Mouse (Mus musculus): ENCODE results near the gene Brox. TPM values are rescaled to one million over a fixed set of nuclear protein-coding genes. Genes with fewer than 3 reads are reported as not detected.
"Not testable (repeated sequence)": the region's sequence is repeated elsewhere in the genome, so short reads cannot be mapped to it uniquely, and the experiment has no call there.

The Brox gene
- total RNA-seq (2021): 10 to 100 TPM; 49.3 to 51.3 TPM

GRCm38 (mm10) chr1:183296877-183297383 is at the start of gene Brox:
Brox (minus strand) TSS chr1:183297269.
- intact Hi-C loops (cut with DNase I): no loop called here
- DNase-seq (ENCODE audit: low spot score in 2 of 2): peak; percentile 94 to 95

DNA sequence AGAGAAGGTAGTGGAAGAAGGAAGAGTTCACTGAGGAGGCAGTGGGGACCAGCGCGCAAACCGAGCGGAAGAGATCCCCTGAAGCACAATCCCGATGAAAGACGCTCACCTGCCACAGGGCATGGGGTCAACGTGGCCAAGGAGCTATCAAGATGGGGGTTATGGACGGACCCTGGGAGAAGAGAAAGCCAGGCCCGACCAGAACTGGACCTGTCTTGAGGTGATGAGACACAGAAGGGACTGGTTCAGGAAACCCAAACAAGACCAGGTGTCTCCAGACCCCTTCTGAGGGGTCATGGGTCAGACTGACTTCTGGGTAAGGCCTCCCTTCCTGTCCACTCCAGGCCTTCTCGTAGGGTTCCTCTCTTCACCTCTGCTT is 48.7 kb upstream of the Brox start:
- intact Hi-C loops (cut with DNase I): loop anchor here (2.0 kb wide), 2 partner anchors 23 to 43 kb away; partner anchors contain the start of genes Mia3 and Taf1a
- peak in 1 of 2 experiments; percentile 7 for DNase-seq (ENCODE audit: low spot score in 2 of 2)

GRCm38 (mm10) chr1:183344886-183345816 is 48.1 kb upstream of the Brox start:
- intact Hi-C loops (cut with DNase I): loop anchor here (2.0 kb wide), 2 partner anchors 24 to 44 kb away; partner anchors contain the start of genes Mia3 and Taf1a
- DNase-seq (ENCODE audit: low spot score in 2 of 2): peak; percentile 86 to 92

DNA sequence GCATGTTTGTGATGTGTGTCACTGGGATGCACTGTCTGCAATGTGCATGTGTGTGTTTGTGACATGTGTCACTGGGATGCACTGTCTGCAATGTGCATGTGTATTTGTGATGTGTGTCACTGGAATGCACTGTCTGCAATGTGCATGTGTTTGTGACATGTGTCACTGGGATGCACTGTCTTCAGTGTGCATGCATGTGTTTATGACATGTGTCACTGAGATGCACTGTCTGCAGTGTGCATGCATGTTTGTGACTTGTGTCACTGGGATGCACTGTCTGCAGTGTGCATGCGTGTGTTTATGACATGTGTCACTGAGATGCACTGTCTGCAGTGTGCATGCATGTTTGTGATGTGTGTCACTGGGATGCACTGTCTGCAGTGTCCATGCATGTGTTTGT is 45.8 kb upstream of the Brox start:
- intact Hi-C loops (cut with DNase I); DNase-seq (ENCODE audit: low spot score in 2 of 2): not testable (repeated sequence)

- DNase-seq (ENCODE audit: low spot score in 2 of 2): no peak
- intact Hi-C loops (cut with DNase I): loop anchor here (5.0 kb wide), 1 partner anchor 45 kb away; no protein-coding TSS in a partner anchor
Observed at GRCm38 (mm10) chr1:183327171-183327570, 30.1 kb upstream of the Brox start.

DNA sequence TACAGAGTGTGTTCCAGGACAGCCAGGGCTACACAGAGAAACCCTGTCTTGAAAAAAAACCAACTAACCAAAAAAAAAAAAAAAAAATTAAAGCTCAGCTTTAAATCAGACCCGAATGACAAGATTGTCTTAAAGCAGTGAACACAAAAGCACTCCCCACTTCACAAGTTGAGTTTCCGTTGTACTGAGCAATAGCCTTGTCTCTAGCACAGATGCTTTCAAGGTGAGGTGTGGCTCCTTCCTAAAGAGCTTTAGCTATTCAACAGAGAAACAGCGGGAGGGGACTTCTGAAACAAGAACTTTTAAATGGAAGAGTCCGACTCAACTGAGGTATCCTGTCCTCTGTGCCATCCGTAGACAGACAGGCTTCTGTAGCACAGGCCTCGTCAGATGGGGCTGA is 27.4 kb upstream of the Brox start:
- intact Hi-C loops (cut with DNase I): no loop called here
- DNase-seq (ENCODE audit: low spot score in 2 of 2): no peak

DNA sequence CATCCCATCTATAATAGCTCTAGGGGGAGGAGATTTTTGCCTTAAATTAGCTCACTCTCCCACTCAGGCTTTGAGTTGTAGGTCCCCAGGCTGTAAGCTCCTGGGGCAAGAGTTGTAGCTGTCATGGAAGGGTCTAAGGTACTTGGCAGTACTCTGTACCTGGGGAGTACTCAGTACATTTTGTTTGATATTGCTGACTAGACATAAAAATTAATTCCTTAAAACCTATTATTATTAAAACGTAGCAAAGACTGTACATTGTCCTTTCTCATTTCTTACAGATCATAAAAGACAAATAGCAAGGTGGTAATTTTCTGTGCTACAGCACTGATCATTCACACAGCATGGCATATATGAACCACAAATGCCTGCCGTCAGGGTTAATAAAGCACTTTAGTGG is 26.9 kb upstream of the Brox start:
- DNase-seq (ENCODE audit: low spot score in 2 of 2): no peak
- intact Hi-C loops (cut with DNase I): no loop called here

GRCm38 (mm10) chr1:183322496-183322895 is 25.4 kb upstream of the Brox start:
- DNase-seq (ENCODE audit: low spot score in 2 of 2); intact Hi-C loops (cut with DNase I): not testable (repeated sequence)

GRCm38 (mm10) chr1:183320708-183321107 is 23.6 kb upstream of the Brox start:
- intact Hi-C loops (cut with DNase I): no loop called here
- DNase-seq (ENCODE audit: low spot score in 2 of 2): no peak

DNA sequence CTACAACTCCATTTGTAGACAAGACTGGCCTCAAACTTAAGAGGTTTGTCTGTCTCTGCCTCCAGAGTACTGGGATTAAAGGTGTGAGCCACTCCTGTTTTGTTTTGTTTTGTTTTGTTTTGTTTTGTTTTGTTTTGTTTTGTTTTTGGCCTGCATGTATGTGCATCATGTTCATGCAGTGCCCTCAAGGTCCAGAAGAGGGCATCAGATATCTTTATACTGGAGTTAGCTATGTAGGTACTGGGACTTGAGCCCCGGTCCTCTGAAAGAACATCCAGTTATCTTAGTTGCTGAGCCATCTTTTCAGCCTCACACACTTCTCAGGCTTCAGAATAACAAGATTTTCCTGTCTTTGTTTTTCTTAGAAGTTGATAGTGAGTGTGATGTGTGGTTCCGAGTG is 18.7 kb upstream of the Brox start:
- intact Hi-C loops (cut with DNase I): no loop called here
- DNase-seq (ENCODE audit: low spot score in 2 of 2): no peak

GRCm38 (mm10) chr1:183312076-183312475 is 15.0 kb upstream of the Brox start:
- intact Hi-C loops (cut with DNase I): no loop called here
- DNase-seq (ENCODE audit: low spot score in 2 of 2): no peak

DNA sequence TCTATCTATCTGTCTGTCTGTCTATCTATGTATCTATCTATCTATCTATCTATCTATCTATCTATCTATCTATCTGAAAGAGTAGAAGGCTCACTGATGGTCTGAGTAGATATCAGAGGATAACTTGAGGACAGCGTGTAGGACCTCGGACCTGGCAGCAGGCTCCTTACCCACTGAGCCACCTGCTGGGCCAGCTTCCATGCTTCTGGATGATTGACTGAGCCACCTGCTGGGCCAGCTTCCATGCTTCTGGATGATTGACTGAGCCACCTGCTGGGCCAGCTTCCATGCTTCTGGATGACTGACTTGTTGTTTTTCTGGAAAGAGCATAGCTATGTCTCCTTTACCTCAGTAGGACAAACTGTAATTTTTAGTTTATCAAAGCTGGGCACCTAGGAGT is 12.5 kb upstream of the Brox start:
- intact Hi-C loops (cut with DNase I); DNase-seq (ENCODE audit: low spot score in 2 of 2): not testable (repeated sequence)

DNA sequence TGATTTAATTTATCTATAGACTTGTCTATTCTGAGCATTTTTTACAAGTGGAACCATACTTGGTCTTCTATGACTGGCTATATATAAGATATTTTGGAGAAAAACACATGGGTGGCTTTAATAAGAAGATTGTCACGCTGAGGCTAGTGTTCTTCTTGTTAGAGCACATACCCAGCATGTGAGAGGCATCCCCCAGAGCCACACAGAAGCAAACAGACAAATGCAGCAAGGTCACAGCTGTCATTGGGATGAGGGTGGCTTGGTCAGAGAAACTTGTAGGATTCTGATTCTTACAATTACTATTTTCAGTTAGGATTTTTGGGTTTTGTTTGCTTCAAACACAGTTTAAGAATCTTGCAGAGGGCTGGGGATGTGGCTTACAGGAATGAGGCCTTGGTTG is 11.4 kb upstream of the Brox start:
- intact Hi-C loops (cut with DNase I): no loop called here
- no peak for DNase-seq (ENCODE audit: low spot score in 2 of 2)

- intact Hi-C loops (cut with DNase I): no loop called here
- no peak for DNase-seq (ENCODE audit: low spot score in 2 of 2)
Observed at GRCm38 (mm10) chr1:183307555-183307954, 10.5 kb upstream of the Brox start.

DNA sequence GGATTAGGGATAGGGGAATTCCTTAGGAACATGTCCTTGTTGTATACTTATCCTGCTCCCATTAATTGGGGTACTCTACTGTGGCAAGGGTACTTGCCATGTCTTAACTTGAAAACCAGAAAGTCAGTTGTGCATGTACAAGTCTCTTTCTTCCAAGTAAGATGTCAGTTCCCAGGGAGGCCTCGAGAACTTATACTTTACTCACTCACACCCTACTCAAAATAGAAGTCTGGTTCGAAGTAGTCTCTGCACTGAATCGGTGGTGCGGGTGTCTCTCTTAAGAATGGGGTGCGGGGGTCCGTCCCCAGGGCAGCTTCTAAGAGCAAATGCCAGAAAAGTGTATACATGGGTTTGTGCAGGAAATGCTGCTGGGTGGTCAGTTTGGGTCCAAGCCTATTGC is 2.1 kb upstream of the Brox start:
- peak; percentile 99 to 100 for DNase-seq (ENCODE audit: low spot score in 2 of 2)
- intact Hi-C loops (cut with DNase I): no loop called here

DNA sequence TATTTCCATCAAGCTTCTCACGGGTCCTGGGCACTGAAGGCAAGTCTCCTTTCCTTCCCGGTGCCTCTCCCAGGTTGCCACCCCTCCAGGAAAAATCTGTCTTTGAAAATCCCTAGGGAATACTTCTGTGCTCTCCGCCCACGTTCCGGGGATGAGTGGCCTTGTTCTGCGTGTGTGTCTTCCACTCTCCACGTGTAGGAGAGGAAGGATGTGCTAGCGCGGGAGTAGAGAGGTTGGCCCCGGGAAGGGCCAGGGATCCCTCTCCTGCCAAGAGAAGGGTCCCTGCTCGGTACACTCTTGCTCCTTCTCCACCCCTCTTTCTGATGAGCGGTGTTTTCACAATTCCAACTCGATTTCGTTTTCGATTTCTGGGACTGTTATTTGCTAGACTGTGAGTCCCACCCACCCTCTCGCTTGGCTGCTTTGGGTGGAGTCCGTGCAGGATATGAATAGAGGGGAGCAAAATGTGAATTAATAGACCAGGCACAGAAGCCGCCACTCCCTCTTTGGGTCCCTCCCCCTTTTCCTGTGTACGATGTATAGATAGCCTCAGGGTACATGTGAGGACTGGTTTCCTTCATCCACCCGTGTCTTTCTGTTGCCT is 919 bp upstream of the Brox start:
- intact Hi-C loops (cut with DNase I): no loop called here

GRCm38 (mm10) chr1:183297473-183297885 is 410 bp upstream of the Brox start:
- peak in 1 of 2 experiments; percentile 49 for DNase-seq (ENCODE audit: low spot score in 2 of 2)
- intact Hi-C loops (cut with DNase I): no loop called here

More for the DNA sequence above, 919 bp upstream of the Brox start:
- DNase-seq (ENCODE audit: low spot score in 2 of 2): peak; percentile 54 to 69

GRCm38 (mm10) chr1:183296465-183296864 is 604 bp downstream of the Brox start, which contains the start of gene Aida:
Aida (plus strand) TSS chr1:183296590.
- no peak for DNase-seq (ENCODE audit: low spot score in 2 of 2)
- intact Hi-C loops (cut with DNase I): no loop called here

DNA sequence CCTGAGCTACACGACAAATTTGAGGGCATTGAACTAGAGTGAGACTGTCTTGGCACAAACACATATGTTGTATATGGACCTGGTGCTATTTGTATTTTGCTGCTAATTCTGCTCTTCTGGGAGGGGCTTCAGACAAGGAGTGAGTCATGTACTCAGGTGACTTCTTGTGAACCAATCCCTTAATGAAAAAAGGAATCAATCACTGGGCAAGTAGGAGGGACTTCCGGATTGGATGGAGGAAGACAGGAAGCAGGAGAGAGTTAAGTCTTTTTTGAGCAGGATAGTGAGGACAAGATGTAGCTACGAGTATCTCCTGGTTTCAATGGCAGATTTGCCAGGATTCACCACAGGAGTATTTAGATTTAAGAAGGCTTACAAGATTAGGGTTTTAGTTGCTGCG is 7.5 kb downstream of the Brox start:
- no peak for DNase-seq (ENCODE audit: low spot score in 2 of 2)
- intact Hi-C loops (cut with DNase I): no loop called here

- intact Hi-C loops (cut with DNase I): no loop called here
- DNase-seq (ENCODE audit: low spot score in 2 of 2): no peak
Observed at GRCm38 (mm10) chr1:183288351-183288750, 8.7 kb downstream of the Brox start.

All from left cerebral cortex, postnatal 25 days (tissue).